Mouse (Mus musculus) heart, postnatal 0 days (tissue): ENCODE measurements around the gene D630003M21Rik. TPM values are rescaled to one million over a fixed set of nuclear protein-coding genes. Genes with fewer than 3 reads are reported as not detected.

Experiments used
- ATAC-seq: fragments of 200-750 bp; cut with Nextera tagmentation; 2 replicates; pipeline ENCODE4 v1.8.0; 2017; ENCODE audit warnings: low read depth, moderate number of reproducible peaks, moderate library complexity; ENCODE audit not compliant: insufficient read depth
- DNase-seq: peaks from one replicate; pipeline ENCODE4 v3.0.0-alpha.2; 2016; ENCODE audit warnings: low spot score
- H3K27ac ChIP-seq: fragments of 300-500 bp; sonication (generic); 2 replicates; pipeline ENCODE4 v1.5.1; 2014; ENCODE audit warnings: low read depth, mild to moderate bottlenecking
- H3K27me3 ChIP-seq: fragments of 300-500 bp; sonication (generic); 2 replicates; pipeline ENCODE4 v1.6.1; 2014; ENCODE audit warnings: low read length, mixed read lengths; ENCODE audit not compliant: control insufficient read depth, insufficient read depth
- H3K36me3 ChIP-seq: fragments of 300-500 bp; sonication (generic); replicated peaks from 2 replicates; pipeline ENCODE4 v1.6.1; 2014; ENCODE audit warnings: low read length, mixed read lengths; ENCODE audit not compliant: control insufficient read depth, insufficient read depth
- H3K4me1 ChIP-seq: fragments of 300-500 bp; sonication (generic); 2 replicates; pipeline ENCODE4 v1.6.1; 2014; ENCODE audit warnings: antibody characterized with exemption; ENCODE audit not compliant: control insufficient read depth, insufficient read depth
- H3K4me2 ChIP-seq: fragments of 300-500 bp; sonication (generic); 2 replicates; pipeline ENCODE4 v1.6.1; 2014; ENCODE audit warnings: low read depth, mild to moderate bottlenecking, low read length, moderate library complexity
- H3K4me3 ChIP-seq: fragments of 300-500 bp; sonication (generic); 2 replicates; pipeline ENCODE4 v1.5.1; 2014; ENCODE audit warnings: low read depth, low read length
- H3K9ac ChIP-seq: fragments of 300-500 bp; sonication (generic); replicated peaks from 2 replicates; pipeline ENCODE4 v1.6.1; 2014; ENCODE audit warnings: low read depth, low read length, mixed read lengths
- H3K9me3 ChIP-seq: fragments of 300-500 bp; sonication (generic); replicated peaks from 2 replicates; pipeline ENCODE4 v1.6.1; 2016; ENCODE audit warnings: low read length; ENCODE audit not compliant: control insufficient read depth
- CTCF ChIP-seq: IDR thresholded peaks from 2 replicates; pipeline ENCODE4 v1.5.1; 2016; ENCODE audit warnings: antibody characterized with exemption, control low read depth, low read depth
- EP300 ChIP-seq: IDR thresholded peaks from 2 replicates; pipeline ENCODE4 v1.6.1; 2016; ENCODE audit warnings: antibody characterized with exemption, low read depth
- WGBS: fragments of 180-500 bp; shearing (Covaris S2); extraction: QIAGEN DNeasy Blood & Tissue Kit; methylation state at CpG from one replicate; pipeline ENCODE4 v1.1.7; 2014; 5-methylcytosine and 5-hydroxymethylcytosine counted together
- polyA plus RNA-seq: library from polyadenylated mRNA; unstranded; fragments of >200 nt; fragmentation: Nextera tagmentation; extraction: Ambion mirVana; gene quantifications from 2 replicates; pipeline ENCODE4 v1.2.1, GENCODE M21; 2015
- total RNA-seq: library from RNA; depleted of rRNA; stranded (reverse); fragments of >200 nt; gene quantifications from 2 replicates; pipeline ENCODE4 v1.2.3, GENCODE M21; 2014; ENCODE audit warnings: low replicate concordance

D630003M21Rik gene
- total and polyA plus RNA-seq, 2 experiments from 2014 or later: 2.1 to 2.4 TPM

GRCm38 (mm10) chr2:158223497-158223896, 5.5 kb downstream of the D630003M21Rik start:
- no peak overlapping the region for H3K4me3 ChIP-seq
- H3K27ac ChIP-seq: no peak overlapping the region
- peaks cover 6% of the 10 kb centered on the region; the same call in 1 of the 2 replicates for H3K27me3 ChIP-seq
- H3K9ac ChIP-seq: no peak overlapping the region
- H3K4me1 ChIP-seq: peaks cover 9% of the 10 kb centered on the region
- no peaks in the 10 kb centered on the region for H3K9me3 ChIP-seq
- no peaks in the 10 kb centered on the region for H3K36me3 ChIP-seq
- no peak overlapping the region for H3K4me2 ChIP-seq
- DNase-seq: no peak
- ATAC-seq: no peak
- TF ChIP-seq CTCF: no peak
- no peak for TF ChIP-seq EP300
- WGBS: 70% methylated on average over 3 of the region's 3 CpGs

GRCm38 (mm10) chr2:158222664-158223063, 6.4 kb downstream of the D630003M21Rik start:
- Histone ChIP-seq H3K9me3 (no peaks in the 10 kb centered on the region), H3K4me1 (peaks cover 9% of the 10 kb centered on the region), H3K4me3 (no peak overlapping the region), H3K9ac (no peak overlapping the region), H3K27me3 (0 out of 2 replicates have a peak, but pooled peaks cover under 1% of the 10 kb centered on the region), H3K36me3 (no peaks in the 10 kb centered on the region), H3K27ac (no peak overlapping the region), H3K4me2 (no peak overlapping the region)
- ATAC-seq (no peak), DNase-seq (no peak)
- WGBS: 26% methylated on average over 4 of the region's 4 CpGs
- TF ChIP-seq CTCF (no peak), EP300 (no peak)

GRCm38 (mm10) chr2:158221446-158222084, 7.5 kb downstream of the D630003M21Rik start:
- H3K27ac ChIP-seq: no peak overlapping the region
- H3K4me3 ChIP-seq: no peak overlapping the region
- no peaks in the 10 kb centered on the region for H3K9me3 ChIP-seq
- no peaks in the 10 kb centered on the region for H3K27me3 ChIP-seq
- ATAC-seq: 0 out of 2 replicates have a peak, but pooled peaks have one; percentile 26
- no peak overlapping the region for H3K4me2 ChIP-seq
- H3K36me3 ChIP-seq: no peaks in the 10 kb centered on the region
- H3K4me1 ChIP-seq: peaks cover 9% of the 10 kb centered on the region
- no peak for TF ChIP-seq EP300
- TF ChIP-seq CTCF: no peak
- 85% methylated on average over 9 of the region's 9 CpGs for WGBS
- no peak overlapping the region for H3K9ac ChIP-seq
- DNase-seq: no peak

- DNase-seq: no peak
- 68% methylated on average over 2 of the region's 2 CpGs for WGBS
Observed at GRCm38 (mm10) chr2:158219562-158219961, 9.5 kb downstream of the D630003M21Rik start.

DNA sequence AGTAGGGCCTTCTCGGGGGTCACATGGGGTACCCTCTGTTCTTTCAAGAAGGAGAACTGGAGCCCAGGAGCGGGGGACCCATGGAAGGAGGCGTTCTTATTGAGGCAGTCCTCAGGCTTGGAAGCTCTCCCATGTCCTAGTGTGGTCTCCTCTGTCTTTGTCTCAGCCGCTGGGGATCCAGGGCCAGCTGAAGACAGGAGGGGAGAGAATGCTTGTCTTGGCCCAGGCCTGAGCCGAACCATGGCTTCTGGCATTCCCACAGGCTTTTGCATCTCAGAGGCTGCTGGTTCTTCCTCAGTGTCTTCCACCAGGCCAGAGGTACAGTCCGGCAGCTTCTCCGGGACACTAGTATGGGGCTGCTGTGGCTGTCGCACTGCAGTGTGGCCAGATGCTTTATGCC, 12.5 kb downstream of the D630003M21Rik start:
- 73% methylated on average over 8 of the region's 8 CpGs for WGBS
- no peak for TF ChIP-seq CTCF
- no peak for TF ChIP-seq EP300
- Histone ChIP-seq H3K4me1 (no peaks in the 10 kb centered on the region), H3K4me3 (no peak overlapping the region), H3K4me2 (no peak overlapping the region), H3K9ac (no peak overlapping the region), H3K36me3 (no peaks in the 10 kb centered on the region), H3K27ac (no peak overlapping the region), H3K27me3 (no peaks in the 10 kb centered on the region), H3K9me3 (no peaks in the 10 kb centered on the region)
- ATAC-seq (no peak), DNase-seq (no peak)

More at GRCm38 (mm10) chr2:158219562-158219961, 9.5 kb downstream of the D630003M21Rik start:
- no peaks in the 10 kb centered on the region for H3K27me3 ChIP-seq
- no peak overlapping the region for H3K9ac ChIP-seq
- H3K4me2 ChIP-seq: no peak overlapping the region
- H3K4me1 ChIP-seq: peaks cover 9% of the 10 kb centered on the region
- H3K27ac ChIP-seq: no peak overlapping the region
- H3K9me3 ChIP-seq: no peaks in the 10 kb centered on the region
- no peaks in the 10 kb centered on the region for H3K36me3 ChIP-seq
- ATAC-seq: no peak
- no peak overlapping the region for H3K4me3 ChIP-seq
- TF ChIP-seq EP300: no peak
- no peak for TF ChIP-seq CTCF
